28 mouse cellular contexts compared by ENCODE assay signal in the genomic region with DNA sequence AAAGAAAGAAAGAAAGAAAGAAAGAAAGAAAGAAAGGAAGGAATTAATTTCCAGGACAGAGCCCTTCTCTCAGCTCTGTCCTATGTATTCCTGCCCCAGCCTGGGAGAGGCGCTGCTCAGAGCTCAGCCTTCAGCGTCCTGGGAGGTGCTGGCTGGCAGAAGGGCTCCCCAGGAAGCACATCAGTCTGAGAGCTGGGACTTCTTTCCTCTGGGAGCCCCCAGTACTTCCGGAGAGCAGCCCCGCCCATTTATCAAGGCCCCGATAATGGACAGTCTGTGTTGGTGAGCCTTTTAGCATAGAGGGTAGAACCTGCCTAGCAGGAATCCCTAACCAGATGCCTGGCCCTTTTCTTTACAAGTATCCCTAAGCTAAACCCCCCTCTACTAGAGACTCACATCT. TPM values are rescaled to one million over a fixed set of nuclear protein-coding genes. Genes with fewer than 3 reads are reported as not detected.
DNase-seq lines count a peak whose midpoint lies in the region; ATAC-seq and TF ChIP-seq lines count a peak whose summit lies in the region.
"Had no signal": no experiment of that assay in that cellular context is flagged by ENCODE, and none has a peak within 500 bp of the region (broad histone marks: within the 10 kb centered on the region; RNA-seq: fewer than 3 reads in every experiment).

No protein-coding gene starts in this region.

- H3K36me3 ChIP-seq in heart, embryonic 10.5 days: no peaks in the 10 kb centered on the region
- no peaks in the 10 kb centered on the region for H3K36me3 ChIP-seq in lung, postnatal 0 days (ENCODE audit: insufficient read depth, low read length)
- H3K36me3 ChIP-seq: forebrain, embryonic 10.5 days; forebrain, embryonic 15.5 days; heart, embryonic 13.5 days; hindbrain, embryonic 12.5 days; hindbrain, embryonic 15.5 days had no signal

- no peak overlapping the region for H3K4me3 ChIP-seq in heart, embryonic 10.5 days
- H3K4me3 ChIP-seq in lung, postnatal 0 days (ENCODE audit: low read depth, low read length): no peak overlapping the region
- H3K4me3 ChIP-seq in lung, adult 2 months (replicated peaks; ENCODE audit: extremely low read depth, low read depth, low read length): no peak overlapping the region
- H3K4me3 ChIP-seq: forebrain, embryonic 10.5 days; forebrain, embryonic 15.5 days; heart, embryonic 13.5 days; hindbrain, embryonic 12.5 days; hindbrain, embryonic 15.5 days had no signal

- no peaks in the 10 kb centered on the region for H3K9me3 ChIP-seq in heart, embryonic 10.5 days
- H3K9me3 ChIP-seq in lung, postnatal 0 days (ENCODE audit: low read length): no peaks in the 10 kb centered on the region
- H3K9me3 ChIP-seq: forebrain, embryonic 10.5 days; forebrain, embryonic 15.5 days; heart, embryonic 13.5 days; hindbrain, embryonic 12.5 days; hindbrain, embryonic 15.5 days had no signal

- TF ChIP-seq CTCF in lung, postnatal 0 days (IDR thresholded peaks at IDR 0.05): no peak
- TF ChIP-seq CTCF in lung, adult 2 months (IDR thresholded peaks at IDR 0.05; ENCODE audit: insufficient read depth, low read length): no peak

- 50% methylated on average over 5 of the region's 5 CpGs for WGBS in heart, embryonic 10.5 days
- WGBS in lung, postnatal 0 days: 29% methylated on average over 5 of the region's 5 CpGs
- WGBS in lung, adult 2 months: 35% methylated on average over 5 of the region's 5 CpGs

- intact Hi-C loops in heart, postnatal 10 days (cut with DNase I): no loop called here

- H3K4me1 ChIP-seq in heart, embryonic 10.5 days: no peaks in the 10 kb centered on the region
- no peaks in the 10 kb centered on the region for H3K4me1 ChIP-seq in lung, postnatal 0 days (ENCODE audit: insufficient read depth, low read depth, low read length)
- H3K4me1 ChIP-seq in lung, adult 2 months (ENCODE audit: control insufficient read depth, insufficient read depth, low read length): no peaks in the 10 kb centered on the region
- H3K4me1 ChIP-seq: forebrain, embryonic 15.5 days; hindbrain, embryonic 12.5 days; hindbrain, embryonic 15.5 days had no signal

- no peak overlapping the region for H3K4me2 ChIP-seq in lung, postnatal 0 days (replicated peaks; ENCODE audit: low read depth, low read length)
- H3K4me2 ChIP-seq: forebrain, embryonic 15.5 days; heart, embryonic 13.5 days; hindbrain, embryonic 12.5 days; hindbrain, embryonic 15.5 days had no signal

- no peak overlapping the region for H3K9ac ChIP-seq in lung, postnatal 0 days (replicated peaks; ENCODE audit: low read depth)
- H3K9ac ChIP-seq: forebrain, embryonic 15.5 days; heart, embryonic 13.5 days; hindbrain, embryonic 12.5 days; hindbrain, embryonic 15.5 days had no signal

- TF ChIP-seq POLR2A in lung, adult 2 months (IDR thresholded peaks at IDR 0.05; ENCODE audit: borderline replicate concordance, extremely low read depth, low read depth, low read length): no peak

- DNase-seq in adrenal gland, postnatal 14 days: peak; percentile 4
- no peak for DNase-seq in adrenal gland, adult 8-10 months
- peak; percentile 64 for DNase-seq in heart, embryonic 10.5 days (ENCODE audit: low spot score)
- DNase-seq in heart, postnatal 10 days: no peak
- peak; percentile 13 for DNase-seq in lung, postnatal 0 days (ENCODE audit: low spot score)
- DNase-seq in lung, adult 2 months: no peak
- DNase-seq in R1 (ENCODE audit: low read depth, low spot score): peak; percentile 46
- DNase-seq in thymus, postnatal 0 days (ENCODE audit: low spot score): no peak
- DNase-seq: adrenal gland, postnatal 10 days; cerebellum, adult 18-20 months; cerebellum, adult 9-10 months; cerebellum, postnatal 14 days; gastrocnemius, postnatal 25 days; heart, adult 18-20 months had no signal

- no peak for ATAC-seq in lung, postnatal 0 days
- ATAC-seq: activated CD4-positive, CD25-positive, alpha-beta regulatory T cell, adult 4 months; forebrain, embryonic 15.5 days had no signal

- peaks cover 38% of the 10 kb centered on the region for H3K27me3 ChIP-seq in heart, embryonic 10.5 days (ENCODE audit: insufficient read depth, poor library complexity, severe bottlenecking)
- no peaks in the 10 kb centered on the region for H3K27me3 ChIP-seq in lung, postnatal 0 days (replicated peaks; ENCODE audit: insufficient read depth, low read length)
- H3K27me3 ChIP-seq: forebrain, embryonic 15.5 days; hindbrain, embryonic 12.5 days; hindbrain, embryonic 15.5 days had no signal

- TF ChIP-seq EP300 in lung, postnatal 0 days (IDR thresholded peaks at IDR 0.05): no peak

- H3K27ac ChIP-seq in heart, embryonic 10.5 days: no peak overlapping the region
- H3K27ac ChIP-seq in lung, postnatal 0 days (ENCODE audit: low read length): no peak overlapping the region
- H3K27ac ChIP-seq: forebrain, embryonic 10.5 days; forebrain, embryonic 15.5 days; heart, embryonic 13.5 days; hindbrain, embryonic 12.5 days; hindbrain, embryonic 15.5 days had no signal

RNA-seq across cellular contexts. Expression of gene Cabp2, which starts 6.8 kb away (rescaled TPM):
- not detected in 2 replicates for total RNA-seq in adrenal gland, postnatal 14 days (2021)
- not detected for total RNA-seq in adrenal gland, adult 8-10 months (2022)
- polyA plus RNA-seq in heart, embryonic 10.5 days (2016; fragmentation: Nextera tagmentation; extraction: Ambion mirVana): not detected in 2 replicates
- total RNA-seq in heart, postnatal 10 days (2021): not detected
- polyA plus RNA-seq in lung, postnatal 0 days (2015; fragmentation: Nextera tagmentation; extraction: Ambion mirVana): not detected in 2 replicates
- 0.86 and 0.91 TPM in 2 replicates for polyA plus RNA-seq in lung, adult 2 months (2012; rRNA removed)
- polyA plus RNA-seq in thymus, postnatal 0 days (2015; fragmentation: Nextera tagmentation; extraction: Ambion mirVana): 0.42 TPM in 1 of 2 replicates, not detected in the other
- total RNA-seq: ES-E14; gastrocnemius, adult 8-10 months; gastrocnemius, postnatal 25 days; heart, adult 18-20 months; heart, postnatal 25 days; hematopoietic stem cell, adult 5-6 weeks had no signal
- polyA plus RNA-seq: activated CD4-positive, CD25-positive, alpha-beta regulatory T cell, adult 4 months; embryonic facial prominence, embryonic 11.5 days; embryonic facial prominence, embryonic 14.5 days; forebrain, embryonic 10.5 days; forebrain, embryonic 15.5 days; gonadal fat pad, adult 2 months; heart, embryonic 13.5 days; heart, embryonic 16.5 days; hindbrain, embryonic 12.5 days; hindbrain, embryonic 15.5 days had no signal

RNA-seq across cellular contexts. Expression of gene Cdk2ap2, which starts 8.8 kb away (rescaled TPM):
- total RNA-seq in adrenal gland, postnatal 14 days (2021): 78.4 and 97.1 TPM in 2 replicates
- 100 to 1,000 TPM; 100 to 146 (median 129) TPM for total RNA-seq in adrenal gland, adult 8-10 months (2022)
- polyA plus RNA-seq in heart, embryonic 10.5 days (2016; fragmentation: Nextera tagmentation; extraction: Ambion mirVana): 67.9 and 86.0 TPM in 2 replicates
- 10 to 100 TPM; 21.9 to 26.3 TPM for total RNA-seq in heart, postnatal 10 days (2021)
- 154 and 164 TPM in 2 replicates for polyA plus RNA-seq in lung, postnatal 0 days (2015; fragmentation: Nextera tagmentation; extraction: Ambion mirVana)
- polyA plus RNA-seq in lung, adult 2 months (2012; rRNA removed): 200 and 245 TPM in 2 replicates
- polyA plus RNA-seq in thymus, postnatal 0 days (2015; fragmentation: Nextera tagmentation; extraction: Ambion mirVana): 179 and 208 TPM in 2 replicates

RNA-seq across cellular contexts. Expression of gene Pitpnm1, which starts 11.7 kb away (rescaled TPM):
- 95.1 and 116 TPM in 2 replicates for total RNA-seq in adrenal gland, postnatal 14 days (2021)
- total RNA-seq in adrenal gland, adult 8-10 months (2022): 100 to 1,000 TPM in 1 of 4 experiments, 10 to 100 TPM in 3; 57.1 to 119 (median 84.1) TPM
- 14.3 and 21.2 TPM in 2 replicates for polyA plus RNA-seq in heart, embryonic 10.5 days (2016; fragmentation: Nextera tagmentation; extraction: Ambion mirVana)
- total RNA-seq in heart, postnatal 10 days (2021): 10 to 100 TPM; 30.8 to 32.8 TPM
- 17.0 and 18.9 TPM in 2 replicates for polyA plus RNA-seq in lung, postnatal 0 days (2015; fragmentation: Nextera tagmentation; extraction: Ambion mirVana)
- 152 and 163 TPM in 2 replicates for polyA plus RNA-seq in lung, adult 2 months (2012; rRNA removed)
- polyA plus RNA-seq in thymus, postnatal 0 days (2015; fragmentation: Nextera tagmentation; extraction: Ambion mirVana): 37.1 and 45.6 TPM in 2 replicates

RNA-seq across cellular contexts. Expression of gene Gstp3, which starts 28.8 kb away (rescaled TPM):
- 4.5 and 58.0 TPM in 2 replicates for total RNA-seq in adrenal gland, postnatal 14 days (2021)
- total RNA-seq in adrenal gland, adult 8-10 months (2022): 1 to 10 TPM in 1 of 4 experiments, under 1 TPM in 3; 0.56 to 1.1 (median 0.77) TPM
- polyA plus RNA-seq in heart, embryonic 10.5 days (2016; fragmentation: Nextera tagmentation; extraction: Ambion mirVana): 0.37 TPM in 1 of 2 replicates, not detected in the other
- not detected for total RNA-seq in heart, postnatal 10 days (2021)
- polyA plus RNA-seq in lung, postnatal 0 days (2015; fragmentation: Nextera tagmentation; extraction: Ambion mirVana): 6.5 and 6.9 TPM in 2 replicates
- polyA plus RNA-seq in lung, adult 2 months (2012; rRNA removed): 14.4 and 15.9 TPM in 2 replicates
- polyA plus RNA-seq in thymus, postnatal 0 days (2015; fragmentation: Nextera tagmentation; extraction: Ambion mirVana): 10.3 and 13.9 TPM in 2 replicates
- total RNA-seq: gastrocnemius, adult 8-10 months; gastrocnemius, postnatal 25 days; heart, adult 18-20 months; heart, postnatal 25 days had no signal
- polyA plus RNA-seq: embryonic facial prominence, embryonic 11.5 days; forebrain, embryonic 10.5 days; forebrain, embryonic 15.5 days; hindbrain, embryonic 12.5 days; hindbrain, embryonic 15.5 days had no signal

RNA-seq across cellular contexts. Expression of gene Aip, which starts 37.5 kb away (rescaled TPM):
- total RNA-seq in adrenal gland, postnatal 14 days (2021): 81.3 and 94.1 TPM in 2 replicates
- 100 to 1,000 TPM; 129 to 143 (median 134) TPM for total RNA-seq in adrenal gland, adult 8-10 months (2022)
- 89.7 and 93.8 TPM in 2 replicates for polyA plus RNA-seq in heart, embryonic 10.5 days (2016; fragmentation: Nextera tagmentation; extraction: Ambion mirVana)
- total RNA-seq in heart, postnatal 10 days (2021): 10 to 100 TPM; 47.7 to 62.6 TPM
- 78.5 and 82.1 TPM in 2 replicates for polyA plus RNA-seq in lung, postnatal 0 days (2015; fragmentation: Nextera tagmentation; extraction: Ambion mirVana)
- polyA plus RNA-seq in lung, adult 2 months (2012; rRNA removed): 108 and 123 TPM in 2 replicates
- polyA plus RNA-seq in thymus, postnatal 0 days (2015; fragmentation: Nextera tagmentation; extraction: Ambion mirVana): 114 TPM in 2 replicates

Comparison
In these comparisons a context has a peak if more than half of its experiments do, and no peak if none do; other contexts are left out.
1. DNase-seq: peak in adrenal gland, postnatal 14 days (single experiment), heart, embryonic 10.5 days (single experiment), lung, postnatal 0 days (single experiment) and R1 (single experiment); none in adrenal gland, adult 8-10 months (single experiment), heart, postnatal 10 days (0 of 2), lung, adult 2 months (single experiment) and thymus, postnatal 0 days (single experiment).